Mouse (Mus musculus) liver, adult 2 months (tissue): ENCODE measurements around the gene Pih1d1.
"Not testable (repeated sequence)": the region's sequence is repeated elsewhere in the genome, so short reads cannot be mapped to it uniquely, and the experiment has no call there.

Source experiments
- CTCF ChIP-seq: fragments of 200-500 bp; IDR thresholded peaks from 2 replicates; pipeline ENCODE4 v1.5.1; 2011; ENCODE audit warnings: low read depth, low read length, control low read depth
- POLR2A ChIP-seq: fragments of 200-500 bp; IDR thresholded peaks from 2 replicates; pipeline ENCODE4 v1.6.1; 2011; ENCODE audit warnings: low read length, control low read depth; ENCODE audit not compliant: insufficient read depth; ENCODE audit errors: extremely low read depth

DNA sequence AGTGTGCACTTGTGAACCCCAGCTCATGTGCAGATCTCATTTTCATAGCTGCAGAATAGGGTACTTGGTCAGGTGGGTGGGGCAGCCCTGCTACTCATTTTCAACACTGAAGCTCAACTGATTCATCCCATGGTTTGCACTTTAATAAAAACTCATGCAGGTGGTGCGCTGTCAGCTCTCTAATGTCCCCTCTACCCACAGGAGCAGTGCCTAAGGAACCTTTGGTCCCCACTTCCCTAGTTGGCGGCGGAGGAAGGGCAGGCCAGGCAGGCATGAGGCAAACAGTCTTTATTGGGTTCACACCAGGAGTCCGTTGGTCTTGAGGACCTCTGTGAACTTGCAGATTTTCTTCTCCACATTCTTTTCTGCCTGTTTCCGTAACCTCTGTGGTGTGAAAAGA, 28.5 kb upstream of the Pih1d1 start:
- TF ChIP-seq CTCF, POLR2A: not testable (repeated sequence)
